Mouse (Mus musculus) cerebellum, postnatal 14 days (tissue): ENCODE data around the gene Gm4175.
"Not testable (repeated sequence)": the region's sequence is repeated elsewhere in the genome, so short reads cannot be mapped to it uniquely, and the experiment has no call there.

ENCODE experiments used
- DNase-seq, 2 experiments: peaks; one replicate each; pipeline ENCODE4 v3.0.0; 2021; ENCODE audit warnings: mixed read lengths in 2 of 2

The Gm4175 gene

DNA sequence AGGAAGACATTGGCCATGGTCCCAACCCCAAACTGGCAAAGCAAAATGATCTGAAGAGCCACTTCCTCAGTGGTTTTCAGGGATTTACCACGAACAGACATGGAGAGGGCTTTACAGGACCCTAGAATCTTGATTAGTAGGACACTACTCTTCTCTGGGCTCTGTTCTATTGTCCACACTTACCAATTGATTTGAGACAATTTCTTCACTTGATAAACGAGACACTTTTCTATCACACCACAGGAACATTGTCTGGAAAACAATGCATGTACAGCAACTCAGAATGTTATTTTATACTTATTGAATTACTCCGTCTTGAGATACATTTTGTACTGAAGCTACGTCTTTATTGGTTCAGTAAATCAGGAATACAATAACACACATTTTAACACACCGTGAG lies at the start of gene Gm4175:
Gene Gm4175 (minus strand): TSS at position 101 of the 400 bp plus-strand sequence.
- not testable (repeated sequence) for DNase-seq

DNA sequence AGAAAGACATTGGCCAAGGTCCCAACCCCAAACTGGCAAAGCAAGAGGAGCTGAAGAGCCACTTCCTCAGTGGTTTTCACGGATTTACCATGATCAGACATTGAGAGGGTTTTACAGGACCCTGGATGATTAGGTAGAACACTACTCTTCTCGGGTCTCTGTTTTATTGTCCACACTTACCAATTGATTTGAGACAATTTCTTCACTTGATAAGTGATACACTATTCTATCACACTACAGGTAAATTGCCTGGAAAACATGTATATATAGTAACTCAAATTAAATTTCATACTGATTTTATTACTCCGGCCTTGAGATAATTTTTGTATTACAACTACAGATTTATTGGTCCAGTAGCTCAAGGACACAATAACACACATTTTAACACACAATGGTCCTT lies 35.4 kb upstream of the Gm4175 start, which contains the start of gene Gm4177:
Gene Gm4177 (minus strand): TSS at position 101 of the 400 bp plus-strand sequence.
- not testable (repeated sequence) for DNase-seq
